Mouse (Mus musculus) CD4-positive naive resting alpha-beta T cell, adult 57 days (primary cell): ENCODE measurements around the gene Mug1. TPM values are rescaled to one million over a fixed set of nuclear protein-coding genes. Genes with fewer than 3 reads are reported as not detected.

Experiments
- total RNA-seq: library from RNA; stranded (reverse); gene quantifications from one replicate; pipeline ENCODE4 v1.2.4, GENCODE M21; 2023

The Mug1 gene
- total RNA-seq = not detected

GRCm38 (mm10) chr6:121838271-121838670 is at the start of gene Mug1:
Gene Mug1 (plus strand): TSS chr6:121838541.

Other genes with a start within 250 kb of the Mug1 start
- not detected for gene A2m, start 203.2 kb upstream of the Mug1 start, total RNA-seq
- gene Gm7298, start 105.6 kb upstream of the Mug1 start, total RNA-seq = not detected
- gene Mug2, start 168.2 kb downstream of the Mug1 start, total RNA-seq = not detected